Mouse (Mus musculus): ENCODE results near the gene Lcat.

Lcat gene

GRCm38 (mm10) chr8:105942542-105942941 lies 640 bp downstream of the Lcat start:
- no peak for DNase-seq (ENCODE audit: low read depth)

- DNase-seq (ENCODE audit: low read depth): no peak
Measured at GRCm38 (mm10) chr8:105942026-105942425, 1.2 kb downstream of the Lcat start.

DNA sequence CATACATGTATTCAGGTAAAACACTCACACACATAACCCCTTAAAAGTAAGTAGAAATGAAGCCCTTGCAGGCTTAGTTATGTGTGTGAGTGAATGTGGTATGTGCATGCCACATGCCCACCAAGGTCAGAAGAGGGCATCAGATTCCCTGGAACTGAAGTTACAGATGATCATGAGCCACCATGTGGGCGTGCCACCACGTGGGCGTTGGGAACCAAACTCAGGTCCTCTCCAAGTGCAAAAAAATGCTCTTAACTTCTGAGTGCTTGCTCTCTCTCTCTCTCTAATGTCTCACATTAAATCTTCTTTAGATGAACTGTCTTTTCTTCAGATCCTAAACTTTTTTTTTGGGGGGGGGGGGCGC lies 4.9 kb downstream of the Lcat start, which contains the start of gene Psmb10:
Psmb10 (minus strand) TSS at position 139 of the 364 bp plus-strand sequence.
- no peak for DNase-seq (ENCODE audit: low read depth)

- DNase-seq (ENCODE audit: low read depth): peak; percentile 89
Measured at GRCm38 (mm10) chr8:105937496-105938305, 5.5 kb downstream of the Lcat start.

- peak; percentile 86 for DNase-seq (ENCODE audit: low read depth)
Measured at GRCm38 (mm10) chr8:105936866-105937475, 6.2 kb downstream of the Lcat start.

- peak; percentile 7 for DNase-seq (ENCODE audit: low read depth)
Measured at GRCm38 (mm10) chr8:105935863-105936603, 7.1 kb downstream of the Lcat start.

DNA sequence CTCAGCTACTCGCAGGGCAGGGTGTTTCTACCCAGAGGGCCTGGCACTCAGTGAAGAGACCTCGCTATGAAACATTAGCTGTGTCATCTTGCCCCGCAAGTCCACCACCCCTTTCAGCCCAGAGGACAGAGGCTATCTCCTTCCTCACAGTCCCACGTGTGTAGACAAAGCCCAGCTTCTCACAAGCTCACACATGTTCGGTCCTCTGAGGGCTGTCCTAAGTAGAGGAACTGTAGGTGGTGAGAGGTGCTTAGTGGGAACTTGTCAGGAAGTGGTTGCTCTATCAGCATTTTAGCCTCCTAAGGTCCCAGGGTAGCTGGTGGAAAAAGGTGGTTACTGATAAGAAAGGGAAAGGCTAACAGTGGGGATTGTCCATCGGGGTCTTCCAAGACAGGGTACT lies 8.1 kb downstream of the Lcat start:
- no peak for DNase-seq (ENCODE audit: low read depth)

DNA sequence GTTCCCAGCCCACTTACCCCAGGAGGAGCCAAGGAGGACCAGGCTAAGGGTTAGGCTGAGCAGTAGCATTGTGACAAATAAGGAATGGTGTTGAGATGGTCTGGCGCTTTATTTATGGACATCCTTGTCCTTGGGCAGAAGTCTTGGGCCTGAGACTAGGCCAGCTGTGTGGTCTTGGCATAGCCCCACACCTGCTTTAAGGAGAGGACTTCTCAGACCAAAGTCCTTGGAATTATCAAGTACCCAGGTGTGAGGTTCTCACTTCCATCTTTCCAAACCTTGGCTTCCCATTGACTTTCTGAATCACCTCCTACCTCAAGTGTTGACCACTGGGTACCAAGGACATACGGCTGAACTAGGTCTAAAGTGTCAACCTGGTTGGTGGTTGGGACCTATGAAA lies 9.4 kb downstream of the Lcat start, which contains the start of gene Ctrl:
Ctrl (minus strand) TSS at position 101 of the 400 bp plus-strand sequence.
- no peak for DNase-seq (ENCODE audit: low read depth)

GRCm38 (mm10) chr8:105932525-105932924 lies 10.7 kb downstream of the Lcat start:
- DNase-seq (ENCODE audit: low read depth): no peak

- no peak for DNase-seq (ENCODE audit: low read depth)
Measured at GRCm38 (mm10) chr8:105931271-105931670, 11.9 kb downstream of the Lcat start.

- DNase-seq (ENCODE audit: low read depth): peak; percentile 91
Measured at GRCm38 (mm10) chr8:105930602-105931001, 12.6 kb downstream of the Lcat start.

DNA sequence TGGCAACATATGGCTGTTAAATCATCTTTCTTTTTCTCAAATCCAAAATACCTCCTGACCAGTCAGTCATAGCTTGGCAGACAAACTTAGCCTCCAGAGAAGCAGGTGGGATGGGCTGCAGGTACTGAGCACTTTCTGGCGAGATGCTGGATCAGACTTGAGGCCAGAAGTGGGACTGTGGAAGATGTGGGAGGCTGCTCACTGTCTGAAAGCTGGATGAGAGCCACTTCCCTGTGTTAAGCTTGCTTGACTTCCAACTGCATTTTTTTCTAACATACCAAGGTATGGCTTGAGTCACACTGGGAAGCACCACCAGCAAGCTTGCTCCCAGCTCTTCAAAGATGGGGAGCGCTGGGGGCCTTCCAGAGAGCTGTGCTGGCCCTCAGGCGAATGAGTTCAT lies 18.1 kb downstream of the Lcat start:
- no peak for DNase-seq (ENCODE audit: low read depth)

- peak; percentile 17 for DNase-seq (ENCODE audit: low read depth)
Measured at GRCm38 (mm10) chr8:105919390-105919789, 23.8 kb downstream of the Lcat start.

GRCm38 (mm10) chr8:105900941-105901616 lies 42.1 kb downstream of the Lcat start:
- peak; percentile 81 for DNase-seq (ENCODE audit: low read depth)

DNA sequence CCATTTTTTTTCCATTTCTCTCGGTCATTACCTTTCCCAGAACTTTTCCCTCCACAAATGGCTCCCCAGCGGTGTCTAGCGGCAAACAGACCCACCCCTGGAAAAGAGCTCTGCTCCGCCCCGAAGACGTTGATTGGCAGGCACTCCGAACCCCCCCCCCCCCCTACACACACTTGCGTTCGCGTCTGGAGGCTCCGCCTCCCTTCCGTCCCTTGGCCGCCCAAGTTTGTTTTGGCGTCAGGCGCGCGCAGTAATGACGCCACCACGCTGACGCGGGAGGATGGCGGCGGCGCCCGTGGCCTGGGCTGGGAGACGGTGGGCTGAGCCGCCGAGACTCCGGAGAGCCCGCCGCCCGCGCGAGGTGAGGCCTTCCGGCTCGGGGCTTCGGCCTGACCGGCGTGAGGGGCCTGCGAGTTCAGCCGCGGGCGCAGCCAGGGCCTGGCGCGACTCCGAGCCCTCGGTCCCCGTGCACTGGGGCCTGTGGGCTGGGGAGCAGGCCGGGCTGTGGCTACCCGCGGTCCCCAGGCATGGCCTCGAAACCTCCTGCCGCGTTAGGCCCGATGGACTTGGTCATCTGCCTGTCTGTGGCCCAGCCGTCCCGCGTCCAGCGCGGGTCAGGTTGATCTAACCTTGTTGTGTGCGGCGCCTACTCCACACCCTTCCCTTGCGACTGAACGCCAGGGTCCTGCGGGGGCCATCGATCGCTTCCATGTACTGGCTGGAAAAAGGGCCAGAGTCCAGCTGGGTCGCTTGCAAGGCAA lies 42.8 kb downstream of the Lcat start, which contains the start of gene Pskh1:
Pskh1 (plus strand) TSS at position 262 of the 761 bp plus-strand sequence.
- DNase-seq (ENCODE audit: low read depth): peak; percentile 96

DNA sequence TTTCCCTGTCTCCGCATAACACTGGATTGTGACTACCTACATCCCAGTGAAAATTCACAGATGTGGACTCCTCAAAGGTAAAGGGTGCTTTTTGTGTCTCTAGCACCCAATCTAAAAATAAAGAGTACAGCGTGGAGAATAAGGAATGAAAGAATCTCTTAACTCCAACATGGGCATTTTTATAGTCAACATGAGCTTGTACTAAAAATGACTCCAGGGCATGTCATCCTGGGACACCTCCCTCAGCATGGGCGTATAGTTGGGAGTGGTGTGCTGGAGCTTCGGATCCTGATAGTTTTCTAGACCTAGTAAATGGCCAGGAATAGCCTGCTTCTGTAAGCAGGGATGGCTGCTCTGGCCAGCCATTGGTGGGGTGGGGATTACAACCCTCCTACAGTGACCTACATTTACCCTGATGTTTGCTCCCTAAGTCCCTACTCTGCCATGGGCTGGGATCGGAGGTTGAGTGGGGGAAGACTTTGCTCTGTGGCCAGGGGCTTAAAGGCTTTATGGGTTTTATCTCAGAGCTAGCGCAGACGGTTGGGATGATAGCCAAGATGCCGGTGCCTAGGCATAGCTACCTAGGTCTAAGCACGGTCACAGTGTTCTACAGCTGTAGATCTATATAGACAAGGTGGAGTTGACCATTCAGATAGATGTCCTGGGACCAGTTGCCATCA lies 45.2 kb downstream of the Lcat start:
- DNase-seq (ENCODE audit: low read depth): no peak

- DNase-seq (ENCODE audit: low read depth): peak; percentile 25
Measured at GRCm38 (mm10) chr8:105893339-105893738, 49.8 kb downstream of the Lcat start, which contains the start of gene Nrn1l. TSS of gene Nrn1l (plus strand) at chr8:105893567.

DNA sequence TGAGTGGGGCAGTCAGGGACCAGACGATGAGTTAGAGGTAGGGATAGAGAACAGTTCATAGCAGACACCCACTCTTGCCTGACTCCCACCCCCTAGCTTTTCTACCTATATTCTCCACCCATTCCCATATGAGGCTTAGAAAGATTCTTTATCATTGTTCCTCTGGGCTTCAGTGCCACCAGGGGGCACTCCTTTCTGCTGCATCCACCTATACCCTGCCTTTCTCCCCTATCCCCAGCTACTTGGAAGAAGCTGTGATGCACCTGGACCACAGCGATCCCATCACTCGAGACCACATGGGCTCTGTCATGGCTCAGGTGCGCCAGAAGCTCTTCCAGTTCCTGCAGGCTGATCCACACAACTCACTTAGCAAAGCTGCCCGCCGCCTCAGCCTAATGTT lies 50.8 kb downstream of the Lcat start:
- peak; percentile 58 for DNase-seq (ENCODE audit: low read depth)

GRCm38 (mm10) chr8:105890870-105891269 lies 52.3 kb downstream of the Lcat start:
- DNase-seq (ENCODE audit: low read depth): no peak

DNA sequence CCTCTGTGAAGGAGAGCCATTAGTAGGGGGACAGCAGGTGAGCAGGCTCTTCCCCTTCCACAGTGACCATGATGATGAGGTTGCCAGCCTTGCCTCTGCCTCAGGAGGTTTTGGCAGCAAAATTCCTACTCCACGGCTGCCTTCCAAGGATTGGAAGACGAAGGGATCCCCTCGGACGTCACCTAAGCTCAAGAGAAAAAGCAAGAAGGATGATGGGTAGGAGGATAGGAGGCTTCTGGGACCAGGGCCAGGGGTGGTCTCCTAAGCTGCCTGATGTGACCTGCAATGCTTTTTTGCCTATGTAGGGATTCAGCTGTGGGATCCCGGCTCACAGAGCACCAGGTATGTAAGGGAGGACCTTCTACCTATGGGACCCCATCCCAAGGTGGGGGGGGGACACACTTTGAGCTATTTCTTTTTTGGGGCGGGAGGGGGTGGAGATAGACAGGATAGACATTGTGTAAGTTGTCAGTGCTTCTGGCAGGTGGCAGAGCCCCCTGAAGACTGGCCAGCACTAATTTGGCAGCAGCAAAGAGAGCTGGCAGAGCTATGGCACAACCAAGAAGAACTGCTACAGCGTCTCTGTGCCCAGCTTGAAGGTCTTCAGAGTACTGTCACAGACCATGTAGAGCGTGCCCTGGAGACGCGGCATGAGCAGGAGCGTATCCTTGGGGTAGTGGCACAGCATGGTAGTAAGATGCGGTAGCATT lies 53.3 kb downstream of the Lcat start:
- DNase-seq (ENCODE audit: low read depth): no peak

Data from induced T-regulatory cell, adult 2 months (primary cell).